Mouse (Mus musculus): ENCODE data around the gene Tmem170b. TPM values are rescaled to one million over a fixed set of nuclear protein-coding genes. Genes with fewer than 3 reads are reported as not detected.
"Not testable (repeated sequence)": the region's sequence is repeated elsewhere in the genome, so short reads cannot be mapped to it uniquely, and the experiment has no call there.

Tmem170b gene
- total and polyA plus RNA-seq, 2 experiments from 2014 or later: 33.2 to 39.3 TPM

GRCm38 (mm10) chr13:41663501-41664195 is 57.9 kb downstream of the Tmem170b start:
- Histone ChIP-seq H3K4me1 (ENCODE audit: insufficient read depth, low read length) (peaks cover 4% of the 10 kb centered on the region; the same call in 1 of the 2 replicates), H3K36me3 (ENCODE audit: insufficient read depth, low read length) (no peaks in the 10 kb centered on the region), H3K9ac (replicated peaks; ENCODE audit: low read length, poor library complexity, severe bottlenecking) (no peak overlapping the region), H3K27me3 (ENCODE audit: insufficient read depth, low read length) (no peaks in the 10 kb centered on the region), H3K4me3 (ENCODE audit: low read depth, low read length) (no peak overlapping the region), H3K9me3 (ENCODE audit: low read length) (no peaks in the 10 kb centered on the region), H3K4me2 (ENCODE audit: low read depth, low read length, poor library complexity, severe bottlenecking) (no peak overlapping the region), H3K27ac (ENCODE audit: low read depth, low read length) (no peak overlapping the region)
- no peak for TF ChIP-seq CTCF (IDR thresholded peaks at IDR 0.05)
- ATAC-seq (ENCODE audit: low FRiP score) (no peak), DNase-seq (ENCODE audit: low spot score) (no peak)
- WGBS: 93% methylated on average over 14 of the region's 14 CpGs

GRCm38 (mm10) chr13:41669951-41670350 is 64.2 kb downstream of the Tmem170b start:
- H3K27me3 ChIP-seq (ENCODE audit: insufficient read depth, low read length): no peaks in the 10 kb centered on the region
- DNase-seq (ENCODE audit: low spot score) (no peak), ATAC-seq (ENCODE audit: low FRiP score) (no peak)
- no peak for TF ChIP-seq CTCF (IDR thresholded peaks at IDR 0.05)
- no peak overlapping the region for H3K4me3 ChIP-seq (ENCODE audit: low read depth, low read length)
- H3K36me3 ChIP-seq (ENCODE audit: insufficient read depth, low read length): no peaks in the 10 kb centered on the region
- no peak overlapping the region for H3K27ac ChIP-seq (ENCODE audit: low read depth, low read length)
- H3K4me1 ChIP-seq (ENCODE audit: insufficient read depth, low read length): no peaks in the 10 kb centered on the region
- H3K9me3 ChIP-seq (ENCODE audit: low read length): no peaks in the 10 kb centered on the region
- WGBS: 94% methylated on average over 2 of the region's 2 CpGs
- H3K9ac ChIP-seq (replicated peaks; ENCODE audit: low read length, poor library complexity, severe bottlenecking): no peak overlapping the region
- H3K4me2 ChIP-seq (ENCODE audit: low read depth, low read length, poor library complexity, severe bottlenecking): no peak overlapping the region

GRCm38 (mm10) chr13:41670386-41671130 is 64.9 kb downstream of the Tmem170b start:
- TF ChIP-seq CTCF (IDR thresholded peaks at IDR 0.05): no peak
- 64% methylated on average over 7 of the region's 7 CpGs for WGBS
- Histone ChIP-seq H3K27ac (ENCODE audit: low read depth, low read length) (no peak overlapping the region), H3K9ac (replicated peaks; ENCODE audit: low read length, poor library complexity, severe bottlenecking) (no peak overlapping the region), H3K36me3 (ENCODE audit: insufficient read depth, low read length) (no peaks in the 10 kb centered on the region), H3K9me3 (ENCODE audit: low read length) (no peaks in the 10 kb centered on the region), H3K4me2 (ENCODE audit: low read depth, low read length, poor library complexity, severe bottlenecking) (no peak overlapping the region), H3K4me3 (ENCODE audit: low read depth, low read length) (no peak overlapping the region), H3K27me3 (ENCODE audit: insufficient read depth, low read length) (no peaks in the 10 kb centered on the region), H3K4me1 (ENCODE audit: insufficient read depth, low read length) (no peaks in the 10 kb centered on the region)
- ATAC-seq (ENCODE audit: low FRiP score): no peak
- DNase-seq (ENCODE audit: low spot score): no peak

- no peaks in the 10 kb centered on the region for H3K27me3 ChIP-seq (ENCODE audit: insufficient read depth, low read length)
- H3K9me3 ChIP-seq (ENCODE audit: low read length): no peaks in the 10 kb centered on the region
- H3K9ac ChIP-seq (replicated peaks; ENCODE audit: low read length, poor library complexity, severe bottlenecking): no peak overlapping the region
- H3K4me3 ChIP-seq (ENCODE audit: low read depth, low read length): no peak overlapping the region
- H3K36me3 ChIP-seq (ENCODE audit: insufficient read depth, low read length): no peaks in the 10 kb centered on the region
- DNase-seq (ENCODE audit: low spot score) (no peak), ATAC-seq (ENCODE audit: low FRiP score) (no peak)
- H3K4me1 ChIP-seq (ENCODE audit: insufficient read depth, low read length): no peaks in the 10 kb centered on the region
- WGBS: 94% methylated on average over 11 of the region's 11 CpGs
- TF ChIP-seq CTCF (IDR thresholded peaks at IDR 0.05): no peak
- H3K27ac ChIP-seq (ENCODE audit: low read depth, low read length): no peak overlapping the region
- H3K4me2 ChIP-seq (ENCODE audit: low read depth, low read length, poor library complexity, severe bottlenecking): no peak overlapping the region
Measured at GRCm38 (mm10) chr13:41671136-41671705, 65.5 kb downstream of the Tmem170b start.

GRCm38 (mm10) chr13:41672904-41673303 is 67.2 kb downstream of the Tmem170b start:
- H3K9ac ChIP-seq (replicated peaks; ENCODE audit: low read length, poor library complexity, severe bottlenecking); ATAC-seq (ENCODE audit: low FRiP score); H3K4me3 ChIP-seq (ENCODE audit: low read depth, low read length); H3K4me2 ChIP-seq (ENCODE audit: low read depth, low read length, poor library complexity, severe bottlenecking); H3K36me3 ChIP-seq (ENCODE audit: insufficient read depth, low read length); H3K27me3 ChIP-seq (ENCODE audit: insufficient read depth, low read length); H3K9me3 ChIP-seq (ENCODE audit: low read length); H3K4me1 ChIP-seq (ENCODE audit: insufficient read depth, low read length); DNase-seq (ENCODE audit: low spot score); H3K27ac ChIP-seq (ENCODE audit: low read depth, low read length): not testable (repeated sequence)
- WGBS: 49% methylated on average over 5 of the region's 5 CpGs

- TF ChIP-seq CTCF (IDR thresholded peaks at IDR 0.05): no peak
- Histone ChIP-seq H3K4me2 (ENCODE audit: low read depth, low read length, poor library complexity, severe bottlenecking) (no peak overlapping the region), H3K4me1 (ENCODE audit: insufficient read depth, low read length) (no peaks in the 10 kb centered on the region), H3K36me3 (ENCODE audit: insufficient read depth, low read length) (no peaks in the 10 kb centered on the region), H3K4me3 (ENCODE audit: low read depth, low read length) (no peak overlapping the region), H3K27me3 (ENCODE audit: insufficient read depth, low read length) (no peaks in the 10 kb centered on the region), H3K9ac (replicated peaks; ENCODE audit: low read length, poor library complexity, severe bottlenecking) (no peak overlapping the region), H3K27ac (ENCODE audit: low read depth, low read length) (no peak overlapping the region), H3K9me3 (ENCODE audit: low read length) (no peaks in the 10 kb centered on the region)
- DNase-seq (ENCODE audit: low spot score) (no peak), ATAC-seq (ENCODE audit: low FRiP score) (no peak)
- 88% methylated on average over 4 of the region's 4 CpGs for WGBS
Measured at GRCm38 (mm10) chr13:41673541-41673940, 67.8 kb downstream of the Tmem170b start.

GRCm38 (mm10) chr13:41674608-41675007 is 68.9 kb downstream of the Tmem170b start:
- not testable (repeated sequence) for H3K9ac ChIP-seq (replicated peaks; ENCODE audit: low read length, poor library complexity, severe bottlenecking); H3K4me3 ChIP-seq (ENCODE audit: low read depth, low read length); H3K9me3 ChIP-seq (ENCODE audit: low read length); H3K4me1 ChIP-seq (ENCODE audit: insufficient read depth, low read length); DNase-seq (ENCODE audit: low spot score); H3K27me3 ChIP-seq (ENCODE audit: insufficient read depth, low read length); H3K4me2 ChIP-seq (ENCODE audit: low read depth, low read length, poor library complexity, severe bottlenecking); H3K36me3 ChIP-seq (ENCODE audit: insufficient read depth, low read length); H3K27ac ChIP-seq (ENCODE audit: low read depth, low read length); ATAC-seq (ENCODE audit: low FRiP score)
- WGBS: 91% methylated on average over 8 of the region's 9 CpGs
